In the genomic region with DNA sequence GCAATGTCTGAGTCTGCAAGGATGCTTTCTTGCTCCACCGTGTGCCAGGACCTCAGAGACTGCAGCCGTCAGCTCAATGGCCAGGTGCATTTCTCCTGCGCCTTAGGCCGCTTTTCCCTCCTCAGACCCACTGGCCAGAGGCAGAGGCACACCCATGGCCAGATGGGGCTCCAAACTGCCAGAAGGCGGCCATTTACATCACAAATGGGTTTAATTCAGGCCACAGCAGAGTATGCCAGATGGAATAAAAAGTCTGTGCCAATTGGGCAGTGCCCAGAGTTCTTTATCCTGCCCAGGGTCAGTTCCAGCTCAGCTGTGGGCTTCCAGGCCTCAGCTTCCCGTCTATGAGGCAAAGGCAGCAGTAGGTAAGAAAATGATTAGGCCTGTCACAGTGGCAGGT, we compare ENCODE assay signal across 13 mouse cellular contexts. TPM values are rescaled to one million over a fixed set of nuclear protein-coding genes. Genes with fewer than 3 reads are reported as not detected.
DNase-seq lines count a peak whose midpoint lies in the region; ATAC-seq lines count a peak whose summit lies in the region.
"Had no signal": no experiment of that assay in that cellular context is flagged by ENCODE, and none has a peak within 500 bp of the region (broad histone marks: within the 10 kb centered on the region; RNA-seq: fewer than 3 reads in every experiment).

No protein-coding gene starts in this region.

- no peak for ATAC-seq in hindbrain, embryonic 14.5 days (ENCODE audit: low FRiP score)
- ATAC-seq in hindbrain, embryonic 15.5 days (ENCODE audit: low FRiP score, low read depth) = 0 out of 2 replicates have a peak, but pooled peaks have one; percentile 14
- no peak for ATAC-seq in megakaryocyte progenitor cell, adult 5-6 weeks (replicated peaks; ENCODE audit: poor library complexity)

- H3K9me3 ChIP-seq in hindbrain, embryonic 10.5 days = no peaks in the 10 kb centered on the region
- no peaks in the 10 kb centered on the region for H3K9me3 ChIP-seq in hindbrain, embryonic 14.5 days (ENCODE audit: control insufficient read depth, low read length)
- no peaks in the 10 kb centered on the region for H3K9me3 ChIP-seq in hindbrain, embryonic 15.5 days
- H3K9me3 ChIP-seq: embryonic facial prominence, embryonic 13.5 days; heart, embryonic 13.5 days had no signal

- no peak for DNase-seq in hindbrain, embryonic 10.5 days (ENCODE audit: low spot score)
- DNase-seq in hindbrain, embryonic 14.5 days (ENCODE audit: low spot score) = no peak
- peak; percentile 84 for DNase-seq in adipocyte (ENCODE audit: low spot score)
- DNase-seq in cerebellum, adult 18-20 months = peak; percentile 78 to 82
- DNase-seq in embryo, embryonic 9.5 days (ENCODE audit: extremely low spot score) = no peak
- DNase-seq in MN1 (ENCODE audit: low spot score) = no peak
- DNase-seq: kidney, postnatal 10 days had no signal

- peak overlapping the region; percentile 46; the same call in 1 of the 2 replicates for H3K27ac ChIP-seq in hindbrain, embryonic 10.5 days
- no peak overlapping the region for H3K27ac ChIP-seq in hindbrain, embryonic 14.5 days
- H3K27ac ChIP-seq in hindbrain, embryonic 15.5 days (replicated peaks) = peak overlapping the region; percentile 67
- H3K27ac ChIP-seq: embryonic facial prominence, embryonic 13.5 days; heart, embryonic 13.5 days had no signal

- H3K4me3 ChIP-seq in hindbrain, embryonic 10.5 days = no peak overlapping the region
- no peak overlapping the region for H3K4me3 ChIP-seq in hindbrain, embryonic 14.5 days (replicated peaks; ENCODE audit: low read length)
- no peak overlapping the region for H3K4me3 ChIP-seq in hindbrain, embryonic 15.5 days
- H3K4me3 ChIP-seq: embryonic facial prominence, embryonic 13.5 days; heart, embryonic 13.5 days had no signal

- H3K36me3 ChIP-seq in hindbrain, embryonic 10.5 days = peaks cover 100% of the 10 kb centered on the region
- peaks cover 97% of the 10 kb centered on the region for H3K36me3 ChIP-seq in hindbrain, embryonic 14.5 days (replicated peaks; ENCODE audit: control insufficient read depth, insufficient read depth)
- H3K36me3 ChIP-seq in hindbrain, embryonic 15.5 days = peaks cover 88% of the 10 kb centered on the region

- H3K27me3 ChIP-seq in hindbrain, embryonic 10.5 days (ENCODE audit: insufficient read depth, poor library complexity, severe bottlenecking) = no peaks in the 10 kb centered on the region
- no peaks in the 10 kb centered on the region for H3K27me3 ChIP-seq in hindbrain, embryonic 14.5 days (ENCODE audit: control insufficient read depth, insufficient read depth, low read length)
- no peaks in the 10 kb centered on the region for H3K27me3 ChIP-seq in hindbrain, embryonic 15.5 days
- H3K27me3 ChIP-seq: embryonic facial prominence, embryonic 13.5 days; heart, embryonic 13.5 days had no signal

- 85% methylated on average over 6 of the region's 6 CpGs for WGBS in hindbrain, embryonic 10.5 days
- WGBS in hindbrain, embryonic 14.5 days = 54% methylated on average over 6 of the region's 6 CpGs
- WGBS in hindbrain, embryonic 15.5 days = 51% methylated on average over 6 of the region's 6 CpGs

- H3K4me2 ChIP-seq in hindbrain, embryonic 14.5 days (replicated peaks) = no peak overlapping the region
- H3K4me2 ChIP-seq in hindbrain, embryonic 15.5 days = no peak overlapping the region
- H3K4me2 ChIP-seq: embryonic facial prominence, embryonic 13.5 days; heart, embryonic 13.5 days; liver, embryonic 11.5 days had no signal

- H3K9ac ChIP-seq in hindbrain, embryonic 14.5 days = no peak overlapping the region
- H3K9ac ChIP-seq in hindbrain, embryonic 15.5 days = no peak overlapping the region
- H3K9ac ChIP-seq: embryonic facial prominence, embryonic 13.5 days; heart, embryonic 13.5 days had no signal

- peaks cover 12% of the 10 kb centered on the region; the same call in 1 of the 2 replicates for H3K4me1 ChIP-seq in hindbrain, embryonic 10.5 days (replicated peaks)
- H3K4me1 ChIP-seq in hindbrain, embryonic 14.5 days (replicated peaks; ENCODE audit: control insufficient read depth, insufficient read depth, low read length) = no peaks in the 10 kb centered on the region
- H3K4me1 ChIP-seq in hindbrain, embryonic 15.5 days (replicated peaks) = peaks cover 10% of the 10 kb centered on the region; the same call in 1 of the 2 replicates
- H3K4me1 ChIP-seq: embryonic facial prominence, embryonic 13.5 days; heart, embryonic 13.5 days had no signal

RNA-seq across cellular contexts. Expression of a gene that starts 29.6 kb away (rescaled TPM):
- polyA plus RNA-seq in hindbrain, embryonic 10.5 days (2016; fragmentation: Nextera tagmentation; extraction: Ambion mirVana) = 0.49 and 0.69 TPM in 2 replicates
- polyA plus RNA-seq in hindbrain, embryonic 14.5 days (2014; fragmentation: Nextera tagmentation; extraction: Ambion mirVana) = 0.40 and 0.99 TPM in 2 replicates
- polyA plus RNA-seq in hindbrain, embryonic 15.5 days (2015; fragmentation: Nextera tagmentation; extraction: Ambion mirVana) = 1.4 and 1.6 TPM in 2 replicates
- total RNA-seq in megakaryocyte progenitor cell, adult 5-6 weeks (2015) = 0.07 TPM in 1 of 2 replicates, not detected in the other
- total RNA-seq in megakaryocyte progenitor cell, adult 5-6 weeks (2017) = not detected in 2 replicates
- total RNA-seq: megakaryocyte, adult 5-6 weeks had no signal

RNA-seq across cellular contexts. Expression of a gene that starts 48.0 kb away (rescaled TPM):
- 19.9 and 20.6 TPM in 2 replicates for polyA plus RNA-seq in hindbrain, embryonic 10.5 days (2016; fragmentation: Nextera tagmentation; extraction: Ambion mirVana)
- 14.3 and 15.3 TPM in 2 replicates for polyA plus RNA-seq in hindbrain, embryonic 14.5 days (2014; fragmentation: Nextera tagmentation; extraction: Ambion mirVana)
- 14.9 and 15.3 TPM in 2 replicates for polyA plus RNA-seq in hindbrain, embryonic 15.5 days (2015; fragmentation: Nextera tagmentation; extraction: Ambion mirVana)
- 9.9 and 12.2 TPM in 2 replicates for total RNA-seq in megakaryocyte progenitor cell, adult 5-6 weeks (2015)
- total RNA-seq in megakaryocyte progenitor cell, adult 5-6 weeks (2017) = 13.4 and 18.2 TPM in 2 replicates

RNA-seq across cellular contexts. Expression of a gene that starts 51.5 kb away (rescaled TPM):
- polyA plus RNA-seq in hindbrain, embryonic 10.5 days (2016; fragmentation: Nextera tagmentation; extraction: Ambion mirVana) = 133 and 160 TPM in 2 replicates
- 163 and 176 TPM in 2 replicates for polyA plus RNA-seq in hindbrain, embryonic 14.5 days (2014; fragmentation: Nextera tagmentation; extraction: Ambion mirVana)
- polyA plus RNA-seq in hindbrain, embryonic 15.5 days (2015; fragmentation: Nextera tagmentation; extraction: Ambion mirVana) = 162 and 164 TPM in 2 replicates
- total RNA-seq in megakaryocyte progenitor cell, adult 5-6 weeks (2015) = 59.0 and 62.9 TPM in 2 replicates
- 73.1 and 89.6 TPM in 2 replicates for total RNA-seq in megakaryocyte progenitor cell, adult 5-6 weeks (2017)

Comparison
In these comparisons a context has a peak if more than half of its experiments do, and no peak if none do; other contexts are left out.
1. DNase-seq: peak in adipocyte (single experiment) and cerebellum, adult 18-20 months (2 of 2); none in hindbrain, embryonic 10.5 days (single experiment), hindbrain, embryonic 14.5 days (single experiment), embryo, embryonic 9.5 days (single experiment) and MN1 (single experiment).